Comparison of ENCODE assay signal across 27 mouse cellular contexts in the genomic region with DNA sequence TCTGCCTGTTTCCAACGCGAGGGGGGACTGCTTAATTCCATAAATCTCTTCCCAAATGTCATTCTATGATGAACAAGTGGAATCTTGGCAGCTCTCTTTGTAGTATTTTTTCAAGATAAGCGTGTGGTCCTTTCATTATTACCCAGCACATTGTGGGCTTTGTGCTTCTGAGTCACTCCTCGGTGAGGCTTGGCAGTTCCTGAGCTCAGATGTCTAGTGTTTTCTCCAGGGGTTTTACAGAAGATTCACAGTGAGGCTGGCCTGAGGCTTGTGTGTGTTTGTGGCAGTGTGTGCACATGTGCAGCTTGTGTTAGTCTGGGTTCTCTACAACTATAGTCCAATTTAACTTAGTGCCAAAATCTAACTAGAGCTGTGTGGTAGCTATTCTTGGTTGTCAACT. TPM values are rescaled to one million over a fixed set of nuclear protein-coding genes. Genes with fewer than 3 reads are reported as not detected.
DNase-seq lines count a peak whose midpoint lies in the region; ATAC-seq and TF ChIP-seq lines count a peak whose summit lies in the region.
"Had no signal": no experiment of that assay in that cellular context is flagged by ENCODE, and none has a peak within 500 bp of the region (broad histone marks: within the 10 kb centered on the region; RNA-seq: fewer than 3 reads in every experiment).

No protein-coding gene starts in this region.

- H3ac ChIP-seq in myocyte (ENCODE audit: control insufficient read depth, insufficient read length): no peak overlapping the region

- intact Hi-C loops in heart, postnatal 10 days (cut with DNase I): no loop called here

- no peak overlapping the region for H3K9ac ChIP-seq in liver, embryonic 12.5 days
- H3K9ac ChIP-seq: embryonic facial prominence, embryonic 12.5 days; forebrain, embryonic 12.5 days; forebrain, postnatal 0 days; heart, embryonic 15.5 days; hindbrain, embryonic 15.5 days had no signal

- H3K36me3 ChIP-seq in myocyte (ENCODE audit: control insufficient read depth, insufficient read depth): no peaks in the 10 kb centered on the region
- H3K36me3 ChIP-seq in liver, embryonic 12.5 days: no peaks in the 10 kb centered on the region
- H3K36me3 ChIP-seq: embryonic facial prominence, embryonic 12.5 days; forebrain, embryonic 12.5 days; heart, embryonic 15.5 days; hindbrain, embryonic 10.5 days; hindbrain, embryonic 15.5 days had no signal

- peak overlapping the region; percentile 66 for H3K4me2 ChIP-seq in myocyte (ENCODE audit: low read depth)
- H3K4me2 ChIP-seq in liver, embryonic 12.5 days: no peak overlapping the region
- H3K4me2 ChIP-seq: embryonic facial prominence, embryonic 12.5 days; forebrain, embryonic 12.5 days; heart, embryonic 11.5 days; heart, embryonic 15.5 days; hindbrain, embryonic 15.5 days had no signal

- no peaks in the 10 kb centered on the region for H3K4me1 ChIP-seq in liver, embryonic 12.5 days
- H3K4me1 ChIP-seq: embryonic facial prominence, embryonic 12.5 days; heart, embryonic 15.5 days; hindbrain, embryonic 10.5 days; hindbrain, embryonic 15.5 days had no signal

- H3K4me3 ChIP-seq in myocyte: no peak overlapping the region
- H3K4me3 ChIP-seq in liver, embryonic 12.5 days: no peak overlapping the region
- H3K4me3 ChIP-seq: embryonic facial prominence, embryonic 12.5 days; forebrain, embryonic 12.5 days; heart, adult 2 months; heart, embryonic 15.5 days; hindbrain, embryonic 10.5 days; hindbrain, embryonic 15.5 days had no signal

- no peak for TF ChIP-seq POLR2A in myocyte (IDR thresholded peaks at IDR 0.05; ENCODE audit: insufficient read length, low read depth)

- no peaks in the 10 kb centered on the region for H3K27me3 ChIP-seq in myocyte (ENCODE audit: control insufficient read depth, insufficient read depth, insufficient read length)
- H3K27me3 ChIP-seq in liver, embryonic 12.5 days (replicated peaks): no peaks in the 10 kb centered on the region
- H3K27me3 ChIP-seq: embryonic facial prominence, embryonic 12.5 days; forebrain, embryonic 12.5 days; heart, embryonic 15.5 days; hindbrain, embryonic 15.5 days had no signal

- H3K79me2 ChIP-seq in myocyte (ENCODE audit: control insufficient read depth, insufficient read depth): no peaks in the 10 kb centered on the region

- 71% methylated on average over 4 of the region's 4 CpGs for WGBS in liver, embryonic 12.5 days (ENCODE audit: insufficient replicate concordance)

- H3K27ac ChIP-seq in liver, embryonic 12.5 days: no peak overlapping the region
- H3K27ac ChIP-seq: embryonic facial prominence, embryonic 12.5 days; forebrain, embryonic 12.5 days; heart, adult 2 months; heart, embryonic 15.5 days; hindbrain, embryonic 10.5 days; hindbrain, embryonic 15.5 days had no signal

- no peaks in the 10 kb centered on the region for H3K9me3 ChIP-seq in liver, embryonic 12.5 days (replicated peaks)
- H3K9me3 ChIP-seq: embryonic facial prominence, embryonic 12.5 days; forebrain, embryonic 12.5 days; heart, embryonic 15.5 days; hindbrain, embryonic 10.5 days; hindbrain, embryonic 15.5 days had no signal

- ATAC-seq in liver, embryonic 12.5 days: no peak
- ATAC-seq in activated CD4-positive, CD25-positive, alpha-beta regulatory T cell, adult 4 months: no peak
- ATAC-seq: forebrain, postnatal 0 days; intestine, embryonic 16.5 days had no signal

- DNase-seq in heart, adult 11 months: peak; percentile 35
- no peak for DNase-seq in heart, postnatal 10 days
- peak; percentile 64 for DNase-seq in 3T3-L1 (ENCODE audit: low read depth, low spot score)
- DNase-seq in NIH3T3 (ENCODE audit: low read depth): peak; percentile 54
- DNase-seq: adrenal gland, adult 2 months; adrenal gland, postnatal 25 days; cerebellum, adult 11 months; cerebellum, adult 8-10 months; cerebellum, postnatal 14 days; embryo, embryonic 11 days; forebrain, postnatal 0 days; heart, adult 2 months had no signal

TF ChIP-seq in myocyte, 11 proteins besides CTCF, POLR2A, EP300 and RAD21:
- TF ChIP-seq E2F4 (IDR thresholded peaks at IDR 0.05; ENCODE audit: insufficient read depth) (no peak), POLR2AphosphoS2 (IDR thresholded peaks at IDR 0.05; ENCODE audit: insufficient read length, low read depth) (no peak), CEBPB (IDR thresholded peaks at IDR 0.05; ENCODE audit: insufficient read depth, poor library complexity, severe bottlenecking) (no peak), MYOG (IDR thresholded peaks at IDR 0.05; ENCODE audit: control insufficient read depth in 1 of 3, insufficient read depth in 1 of 3, insufficient read length in 2 of 3, low read depth in 2 of 3) (no peak), REST (IDR thresholded peaks at IDR 0.05; ENCODE audit: insufficient read depth, insufficient read length) (no peak)

RNA-seq across cellular contexts. Expression of gene Rd3l, which starts 46.3 kb away (rescaled TPM):
- under 1 TPM; 0.26 to 0.64 TPM for total RNA-seq in heart, postnatal 10 days (2021)
- not detected for polyA plus RNA-seq in myocyte (2012; fragmentation: generic; extraction: Trizol)
- polyA plus RNA-seq in liver, embryonic 12.5 days (2016; fragmentation: Nextera tagmentation; extraction: Ambion mirVana): not detected in 2 replicates
- not detected for polyA plus RNA-seq in activated CD4-positive, CD25-positive, alpha-beta regulatory T cell, adult 4 months (2017; shearing (Covaris generic))
- total RNA-seq: adrenal gland, adult 2 months; adrenal gland, postnatal 25 days; common myeloid progenitor, adult 5-6 weeks; ES-E14; gastrocnemius, adult 8-10 months; gastrocnemius, postnatal 4 days had no signal
- polyA plus RNA-seq: adrenal gland, adult 2 months; brain, embryonic 14.5 days; embryonic facial prominence, embryonic 12.5 days; forebrain, embryonic 12.5 days; heart, adult 2 months; hindbrain, embryonic 10.5 days; hindbrain, embryonic 15.5 days; intestine, embryonic 16.5 days had no signal

RNA-seq across cellular contexts. Expression of gene Tdrd9, which starts 56.0 kb away (rescaled TPM):
- total RNA-seq in heart, postnatal 10 days (2021): under 1 TPM; 0.15 to 0.26 TPM
- polyA plus RNA-seq in myocyte (2012; fragmentation: generic; extraction: Trizol): 1.7 TPM
- 0.04 and 0.10 TPM in 2 replicates for polyA plus RNA-seq in liver, embryonic 12.5 days (2016; fragmentation: Nextera tagmentation; extraction: Ambion mirVana)
- polyA plus RNA-seq in activated CD4-positive, CD25-positive, alpha-beta regulatory T cell, adult 4 months (2017; shearing (Covaris generic)): not detected
- total RNA-seq: adrenal gland, postnatal 25 days had no signal
- polyA plus RNA-seq: adrenal gland, adult 2 months had no signal

Comparison
In these comparisons a context has a peak if more than half of its experiments do, and no peak if none do; other contexts are left out.
1. DNase-seq: peak in heart, adult 11 months (single experiment), 3T3-L1 (single experiment) and NIH3T3 (single experiment); none in heart, postnatal 10 days (0 of 2).